Mouse (Mus musculus) layer of hippocampus, adult 18-20 months (tissue): ENCODE results near the gene Mmp20. TPM values are rescaled to one million over a fixed set of nuclear protein-coding genes. Genes with fewer than 3 reads are reported as not detected.

Experiments used
- DNase-seq, 2 experiments: peaks; one replicate each; pipeline ENCODE4 v3.0.0; 2022; ENCODE audit warnings: low spot score in 2 of 2
- long read RNA-seq: library from polyadenylated mRNA; stranded (forward); transcript quantifications from one replicate; pipeline ENCODE4 v2.0.0, GENCODE M21; 2021
- total RNA-seq, 2 experiments: library from RNA; stranded (reverse); gene quantifications; 2 replicates each; pipeline ENCODE4 v1.2.3; 2021

The Mmp20 gene
- total RNA-seq: not detected
- long read RNA-seq: 0 reads

- DNase-seq: no peak
Measured at GRCm38 (mm10) chr9:7627931-7628330, at the start of gene Mmp20. Gene Mmp20, plus strand, starts transcription at chr9:7628231.

DNA sequence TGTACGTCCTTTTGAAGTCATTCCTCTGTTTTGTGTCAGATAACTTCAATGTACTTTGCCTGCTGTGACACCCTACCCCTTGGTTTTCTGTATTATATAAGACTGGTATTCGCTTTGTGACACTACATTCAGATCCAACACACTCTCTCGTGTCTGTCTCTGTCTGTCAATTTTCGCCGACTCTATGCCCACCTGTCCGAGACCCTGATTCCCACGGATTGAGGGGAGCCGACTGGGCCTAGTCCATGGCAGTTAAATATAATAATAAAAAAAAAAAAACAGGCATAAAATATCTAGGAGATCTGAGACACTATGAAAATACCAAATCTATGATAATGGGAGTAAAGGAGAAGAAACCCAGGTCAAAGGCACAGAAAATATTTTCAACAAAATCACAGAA lies 38.0 kb upstream of the Mmp20 start:
- DNase-seq: no peak

DNA sequence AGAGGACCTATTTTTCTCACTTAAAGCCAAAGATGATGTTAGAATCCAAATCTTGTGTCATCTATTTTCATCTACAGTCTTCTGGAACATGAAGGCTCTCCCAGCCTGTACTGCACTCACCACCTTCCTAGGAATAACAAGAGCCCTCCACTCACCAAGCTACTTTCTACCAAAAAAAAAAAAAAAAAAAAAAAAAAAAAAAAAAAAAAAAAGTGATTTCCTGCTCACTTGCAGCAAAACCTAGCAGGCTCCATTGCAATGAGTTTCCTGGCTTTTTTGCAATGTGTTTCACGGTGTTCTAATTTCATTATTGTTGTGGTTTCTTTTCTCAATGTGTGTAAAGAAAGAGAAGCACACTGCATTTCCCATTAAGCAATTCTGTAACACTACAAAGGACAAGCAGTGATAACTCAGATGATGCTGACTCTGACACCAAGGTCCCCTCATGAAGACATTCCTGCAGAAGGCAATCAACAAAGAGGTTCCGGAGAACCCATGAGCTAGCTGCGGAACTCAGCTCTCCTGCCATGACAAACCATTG lies 34.7 kb upstream of the Mmp20 start:
- DNase-seq: no peak

DNA sequence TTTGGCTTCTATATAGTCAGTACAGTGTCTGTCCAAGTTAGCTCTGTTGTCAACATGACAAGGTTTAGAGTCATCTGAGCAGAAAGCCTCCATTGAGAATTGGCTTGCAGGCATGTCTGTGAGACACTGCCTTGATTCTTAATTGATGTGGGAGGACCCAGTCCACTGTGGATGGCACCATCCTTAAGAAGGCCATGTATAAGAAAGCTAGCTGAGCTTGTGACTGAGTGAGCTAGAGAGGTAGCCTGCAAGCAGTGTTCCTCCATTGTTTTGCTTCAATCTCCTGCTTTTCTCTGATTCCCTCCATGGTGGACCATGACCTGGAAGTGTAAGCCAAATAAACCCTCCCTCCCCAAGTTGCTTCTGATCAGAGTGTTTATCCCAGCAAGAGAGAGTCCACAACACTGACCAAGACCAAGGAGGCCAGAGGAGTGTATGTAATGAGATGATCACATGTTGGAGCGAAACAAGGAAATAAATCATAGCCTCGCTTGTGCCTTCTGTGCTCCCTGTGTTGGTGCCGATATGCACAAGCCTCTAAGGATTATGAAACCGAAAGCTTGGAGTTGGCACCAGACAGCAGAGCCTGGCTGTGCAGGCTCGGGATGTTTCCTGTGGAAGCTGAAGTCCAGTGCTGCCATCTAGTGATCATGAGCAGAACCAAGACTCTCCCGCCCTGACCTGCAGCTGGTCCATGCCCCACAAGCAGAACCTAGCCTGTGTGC lies 33.1 kb upstream of the Mmp20 start:
- peak; percentile 66 to 92 for DNase-seq

DNA sequence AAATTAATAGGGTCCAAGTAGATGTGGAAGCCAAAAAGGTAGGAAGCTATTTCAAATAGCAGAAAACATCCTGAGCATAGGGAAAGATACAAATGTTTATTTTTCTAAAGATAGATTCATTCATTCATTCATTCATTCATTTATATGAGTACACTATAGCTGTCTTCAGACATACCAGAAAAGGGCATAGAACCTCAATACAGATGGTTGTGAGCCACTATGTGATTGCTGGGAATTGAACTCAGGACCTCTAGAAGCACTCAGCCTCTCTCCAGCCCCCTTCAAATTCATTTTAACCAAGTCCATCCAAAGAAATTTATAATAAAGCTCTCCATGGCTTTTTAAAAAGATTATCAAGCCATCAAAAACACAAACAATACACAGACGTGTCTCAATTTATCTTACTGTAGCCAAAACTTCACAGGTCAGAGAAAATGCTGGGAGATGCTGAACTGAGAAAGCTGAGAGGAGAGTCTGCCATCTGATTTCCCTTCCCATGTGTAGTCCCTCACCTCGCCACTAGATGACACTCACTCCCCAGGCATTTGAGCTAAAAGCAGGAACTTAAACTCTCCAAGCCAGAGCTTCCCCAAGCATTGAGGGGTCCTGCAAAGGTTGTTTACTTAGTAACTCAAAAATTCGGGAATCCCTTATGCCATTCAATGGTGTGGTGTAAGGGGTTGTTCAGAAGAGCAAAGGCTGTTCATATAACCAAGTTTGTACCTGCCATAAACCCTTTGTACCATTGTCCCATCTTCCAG lies 24.9 kb upstream of the Mmp20 start:
- DNase-seq: peak; percentile 33 to 83

GRCm38 (mm10) chr9:7604005-7604404 lies 24.0 kb upstream of the Mmp20 start:
- DNase-seq: no peak

DNA sequence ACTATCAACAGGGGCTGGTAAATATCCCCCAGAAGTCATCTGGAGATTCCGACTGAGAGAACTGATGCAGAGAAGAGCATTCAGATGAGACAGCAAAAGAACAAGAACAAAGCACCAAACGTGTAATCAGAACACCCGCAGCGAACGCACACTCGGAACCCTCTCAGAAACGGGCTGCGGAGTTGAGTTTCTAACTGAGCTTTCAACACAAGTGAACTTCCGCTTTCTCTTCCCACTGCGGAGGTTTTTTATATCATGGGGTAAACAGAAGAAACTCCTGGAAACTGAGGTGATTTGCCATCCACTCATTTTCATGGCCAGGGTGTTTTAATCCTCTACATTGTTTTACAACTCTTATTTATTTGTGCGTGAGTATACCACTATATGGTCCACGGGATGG lies 22.4 kb upstream of the Mmp20 start:
- no peak for DNase-seq

DNA sequence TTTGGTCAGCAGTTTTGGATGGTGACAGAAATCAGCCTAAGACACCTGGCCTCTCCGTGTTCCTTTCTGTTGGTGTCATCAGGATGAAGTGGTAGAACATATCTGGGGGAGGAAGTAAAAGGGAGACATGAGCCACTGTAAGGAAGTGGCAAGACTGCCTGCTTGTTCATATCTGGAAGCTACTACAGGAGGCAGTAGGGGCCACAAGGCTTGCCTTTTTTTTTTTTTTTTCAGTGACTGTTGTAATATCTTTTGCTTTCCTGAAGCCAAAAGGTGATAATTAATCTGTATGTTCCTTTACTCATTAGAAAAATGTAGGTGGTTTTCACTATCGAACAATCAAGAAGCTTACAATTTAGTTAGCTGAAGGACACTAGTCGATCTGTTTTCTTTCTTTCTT lies 5.4 kb upstream of the Mmp20 start:
- DNase-seq: no peak

DNA sequence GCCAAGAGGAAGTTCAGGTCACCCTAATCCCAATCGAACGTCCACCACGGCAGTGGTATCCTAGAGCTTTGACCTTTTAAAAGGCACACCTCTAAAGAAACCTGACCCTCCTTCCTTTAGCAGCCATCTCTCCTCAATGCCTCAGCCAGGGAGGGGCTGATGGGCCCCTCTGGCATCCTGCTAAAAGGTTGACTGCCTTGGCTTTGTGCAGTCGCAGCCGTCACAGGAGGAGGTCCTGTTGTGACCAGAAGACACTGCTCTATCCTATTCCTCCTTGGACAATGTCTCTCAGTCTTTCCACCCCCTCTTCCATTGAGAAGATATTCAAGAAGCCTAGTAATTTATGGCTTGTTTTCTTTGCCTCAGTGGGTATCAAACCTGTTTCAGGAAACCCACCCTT lies 5.9 kb downstream of the Mmp20 start:
- DNase-seq: no peak

GRCm38 (mm10) chr9:7647901-7648300 lies 19.9 kb downstream of the Mmp20 start:
- no peak for DNase-seq

DNA sequence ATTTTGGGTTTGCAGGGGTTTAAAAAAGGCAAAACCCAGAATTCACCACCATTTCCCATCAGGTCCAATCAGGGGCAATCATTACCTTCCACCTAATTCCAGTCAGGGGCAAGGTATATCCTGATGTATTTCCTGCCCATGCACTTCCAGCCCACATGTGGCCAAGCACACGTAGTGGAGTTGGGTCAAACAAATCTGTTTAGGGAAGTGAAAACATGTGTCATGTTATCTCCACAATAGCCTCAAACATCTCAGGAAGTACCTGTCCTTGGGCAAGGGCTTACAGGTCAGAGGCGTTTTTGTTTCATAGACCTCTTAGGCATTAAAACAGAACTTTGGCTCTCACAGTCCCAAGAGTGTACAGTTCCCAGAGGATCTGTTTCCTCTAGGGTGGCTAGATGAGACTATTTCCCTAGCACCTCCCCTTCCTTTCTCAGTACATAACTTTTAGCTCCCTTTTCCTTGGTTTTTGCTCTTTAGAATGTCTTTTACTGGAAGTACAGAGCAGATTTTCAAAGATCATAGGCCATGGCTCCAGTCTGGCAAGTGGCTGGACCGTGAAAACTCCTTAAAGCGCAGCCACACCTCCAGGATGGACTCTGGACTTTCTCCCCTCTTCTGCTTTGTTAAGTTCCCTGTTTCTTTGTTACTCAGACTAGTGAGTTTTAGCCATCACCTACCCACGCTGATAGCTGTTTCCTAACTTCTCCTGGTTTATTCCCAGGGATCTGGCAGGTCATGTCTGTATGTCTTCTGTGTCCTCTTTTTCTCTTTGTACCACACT lies 22.6 kb downstream of the Mmp20 start:
- DNase-seq: no peak

- DNase-seq: no peak
Measured at GRCm38 (mm10) chr9:7652351-7653085, 24.5 kb downstream of the Mmp20 start.

DNA sequence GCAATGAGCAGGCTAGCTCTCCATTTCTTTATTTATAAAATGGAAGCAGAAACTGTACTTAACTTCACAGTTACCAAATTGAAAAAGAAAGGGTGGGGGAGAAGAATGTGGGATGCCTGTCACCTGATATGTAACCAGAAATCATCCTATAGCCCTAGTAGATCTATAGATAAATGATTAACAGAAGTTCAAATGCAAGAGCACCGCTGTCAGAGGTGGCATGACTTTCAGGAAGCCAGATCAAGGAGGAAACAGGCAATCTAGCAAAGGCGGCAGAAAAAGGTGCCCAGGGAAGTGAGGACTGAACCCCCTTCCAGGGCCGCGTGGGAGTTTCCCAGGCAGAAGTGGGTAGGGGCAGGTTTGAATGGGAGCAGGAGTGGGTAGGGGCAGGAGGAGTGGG lies 29.9 kb downstream of the Mmp20 start:
- no peak for DNase-seq

DNA sequence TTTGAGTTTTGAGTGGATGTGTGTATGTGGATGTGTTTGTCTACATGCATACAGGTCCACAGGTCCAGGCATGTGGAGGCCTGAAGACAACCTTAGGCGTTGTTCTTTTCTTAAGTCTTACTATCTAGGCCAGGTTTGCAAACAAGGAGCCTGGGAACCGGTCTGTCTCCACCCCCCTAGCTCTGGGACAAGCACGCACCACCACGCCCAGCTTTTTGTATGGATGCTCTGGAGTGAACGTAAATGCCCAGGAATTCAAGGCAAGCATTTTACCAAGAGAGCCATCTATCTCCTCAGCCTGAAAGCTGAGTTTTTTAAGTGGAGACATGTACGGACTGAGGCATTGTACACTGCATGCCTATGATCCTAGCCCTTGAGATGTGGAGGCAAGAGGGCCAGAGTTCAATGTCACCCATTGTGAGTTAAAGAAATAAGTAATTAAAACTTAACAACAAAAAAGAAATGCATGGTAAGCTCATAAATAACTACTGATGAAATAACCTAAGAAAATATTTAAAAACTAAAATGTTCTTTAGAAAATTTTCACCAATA lies 31.5 kb downstream of the Mmp20 start:
- DNase-seq: no peak

GRCm38 (mm10) chr9:7661371-7661770 lies 33.3 kb downstream of the Mmp20 start:
- DNase-seq: no peak

DNA sequence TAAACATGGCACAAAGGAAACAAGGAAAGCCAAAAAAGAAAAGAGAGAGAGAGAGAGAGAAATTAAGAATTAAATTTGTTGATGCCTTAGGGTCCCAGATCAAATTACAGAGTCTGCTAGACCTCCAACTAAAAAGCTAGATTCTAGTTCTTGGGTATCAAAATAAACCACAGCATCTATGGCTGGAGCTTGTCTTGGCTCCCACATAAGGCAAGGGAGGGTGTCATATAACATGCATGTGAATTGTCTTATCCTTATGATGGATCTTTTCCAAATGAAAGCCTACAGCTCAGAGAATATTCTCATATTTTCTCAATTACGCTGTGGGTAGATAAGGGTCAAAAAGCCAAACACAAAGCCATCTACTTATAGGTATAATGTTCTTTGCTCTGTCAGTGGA lies 41.6 kb downstream of the Mmp20 start:
- no peak for DNase-seq

GRCm38 (mm10) chr9:7672985-7673384 lies 45.0 kb downstream of the Mmp20 start:
- no peak for DNase-seq

GRCm38 (mm10) chr9:7678154-7678837 lies 50.3 kb downstream of the Mmp20 start:
- DNase-seq: no peak

- DNase-seq: no peak
Measured at GRCm38 (mm10) chr9:7682081-7682618, 54.1 kb downstream of the Mmp20 start.

DNA sequence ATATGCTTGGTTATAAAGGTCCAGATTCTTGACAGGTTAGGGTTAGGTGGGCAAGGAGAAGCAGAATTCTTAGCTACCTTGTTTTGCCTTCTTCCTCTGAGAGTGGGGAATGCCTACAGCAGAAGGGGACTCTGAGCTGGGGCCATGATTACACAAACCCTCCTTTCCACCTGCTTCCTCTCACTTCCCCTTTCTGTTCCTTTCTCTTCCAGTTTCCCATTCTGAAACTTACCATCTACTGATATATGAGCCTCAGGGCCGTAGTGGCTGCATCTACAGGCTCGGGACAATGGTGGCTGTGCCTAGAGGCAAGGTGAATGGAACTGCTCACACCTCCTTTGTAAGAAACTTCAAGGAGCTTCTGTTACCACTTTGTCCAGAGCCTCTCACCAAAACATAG lies 58.0 kb downstream of the Mmp20 start:
- no peak for DNase-seq
